Mouse (Mus musculus): ENCODE data around the gene Ube2d3. TPM values are rescaled to one million over a fixed set of nuclear protein-coding genes. Genes with fewer than 3 reads are reported as not detected.

Ube2d3 gene
- polyA plus RNA-seq, 1 experiment: 237 TPM

DNA sequence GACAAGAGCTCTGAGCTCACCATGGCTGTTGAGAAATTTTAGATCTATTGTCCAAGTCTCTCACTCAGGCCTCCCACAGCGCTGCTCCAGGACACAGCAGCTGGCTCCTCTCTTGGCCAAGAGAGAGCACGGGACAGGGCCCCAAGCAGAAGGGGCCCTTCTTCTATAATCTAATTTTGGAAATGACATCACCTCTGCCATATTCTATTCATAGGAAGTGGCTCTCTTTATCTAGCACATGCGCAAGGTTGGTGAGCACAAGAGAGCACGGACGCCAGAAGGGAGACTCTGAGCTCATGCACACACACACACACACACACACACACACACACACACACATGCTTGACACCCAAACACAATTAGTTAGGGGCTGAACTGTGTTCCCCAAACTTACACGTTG is 78.9 kb downstream of the Ube2d3 start:
- no peak for TF ChIP-seq E2F4 (IDR thresholded peaks at IDR 0.05; ENCODE audit: insufficient read depth)
- TF ChIP-seq MYOG (IDR thresholded peaks at IDR 0.05; ENCODE audit: control insufficient read depth in 1 of 3, insufficient read depth in 1 of 3, insufficient read length in 2 of 3, low read depth in 2 of 3): peak in 2 of 3 experiments; percentile 79 to 82
- peak; percentile 27 to 76 (median 35) for TF ChIP-seq MYOD1 (IDR thresholded peaks at IDR 0.05; ENCODE audit: control insufficient read depth in 1 of 3, insufficient read length in 2 of 3, low read depth in 2 of 3)
- TF ChIP-seq TCF12 (IDR thresholded peaks at IDR 0.05; ENCODE audit: insufficient read depth, poor library complexity, severe bottlenecking): peak; percentile 42
- TF ChIP-seq POLR2AphosphoS2 (IDR thresholded peaks at IDR 0.05; ENCODE audit: insufficient read length, low read depth): no peak
- TF ChIP-seq TCF3 (IDR thresholded peaks at IDR 0.05; ENCODE audit: insufficient read length, low read depth): no peak
- H3K4me2 ChIP-seq (ENCODE audit: low read depth): peak overlapping the region; percentile 44
- H3K36me3 ChIP-seq (ENCODE audit: control insufficient read depth, insufficient read depth): no peaks in the 10 kb centered on the region
- no peaks in the 10 kb centered on the region for H3K79me2 ChIP-seq (ENCODE audit: control insufficient read depth, insufficient read depth)
- no peaks in the 10 kb centered on the region for H3K27me3 ChIP-seq (ENCODE audit: control insufficient read depth, insufficient read depth, insufficient read length)
- no peak overlapping the region for H3ac ChIP-seq (ENCODE audit: control insufficient read depth, insufficient read length)
- no peak overlapping the region for H3K4me3 ChIP-seq

Other genes with a start within 250 kb of the Ube2d3 start
- 3.3 TPM for gene Cenpe, start 225.6 kb upstream of the Ube2d3 start, polyA plus RNA-seq (2012; fragmentation: generic; extraction: Trizol)
- gene Bdh2, start 156.9 kb upstream of the Ube2d3 start, polyA plus RNA-seq (2012; fragmentation: generic; extraction: Trizol): 3.9 TPM
- 0.29 TPM for gene Slc9b2, start 130.4 kb upstream of the Ube2d3 start, polyA plus RNA-seq (2012; fragmentation: generic; extraction: Trizol)
- not detected for gene Slc9b1, start 90.1 kb upstream of the Ube2d3 start, polyA plus RNA-seq (2012; fragmentation: generic; extraction: Trizol)
- gene Cisd2, start 14.2 kb upstream of the Ube2d3 start, polyA plus RNA-seq (2012; fragmentation: generic; extraction: Trizol): 10.8 TPM
- gene Manba, start 47.5 kb downstream of the Ube2d3 start, polyA plus RNA-seq (2012; fragmentation: generic; extraction: Trizol): 4.8 TPM

Measured in myocyte (in vitro differentiated cells).